Mouse (Mus musculus): ENCODE measurements at regions not wholly inside any gene's neighbourhood (a gene's known extent, or its start where the extent isn't known, plus 50 kb on each side); places are given as distances from the start of the nearest gene placed in this dataset.

GRCm38 (mm10) chr10:118749756-118750155 lies 120.3 kb downstream of the Dyrk2 start:
- Histone ChIP-seq H3K9me3 (ENCODE audit: control insufficient read depth, low read length) (no peaks in the 10 kb centered on the region), H3K36me3 (ENCODE audit: control insufficient read depth, insufficient read depth, low read length) (no peaks in the 10 kb centered on the region), H3K4me3 (ENCODE audit: low read depth, low read length) (no peak overlapping the region), H3K9ac (ENCODE audit: low read depth, low read length) (no peak overlapping the region), H3K4me1 (ENCODE audit: control insufficient read depth, insufficient read depth, low read length) (no peaks in the 10 kb centered on the region), H3K27me3 (replicated peaks; ENCODE audit: control insufficient read depth, insufficient read depth, low read length) (no peaks in the 10 kb centered on the region), H3K27ac (replicated peaks; ENCODE audit: low read depth, low read length) (no peak overlapping the region), H3K4me2 (ENCODE audit: low read depth, low read length) (no peak overlapping the region)
- ATAC-seq (ENCODE audit: low read depth) (no peak), DNase-seq (ENCODE audit: low spot score) (no peak)
- WGBS: 82% methylated on average over 6 of the region's 6 CpGs

DNA sequence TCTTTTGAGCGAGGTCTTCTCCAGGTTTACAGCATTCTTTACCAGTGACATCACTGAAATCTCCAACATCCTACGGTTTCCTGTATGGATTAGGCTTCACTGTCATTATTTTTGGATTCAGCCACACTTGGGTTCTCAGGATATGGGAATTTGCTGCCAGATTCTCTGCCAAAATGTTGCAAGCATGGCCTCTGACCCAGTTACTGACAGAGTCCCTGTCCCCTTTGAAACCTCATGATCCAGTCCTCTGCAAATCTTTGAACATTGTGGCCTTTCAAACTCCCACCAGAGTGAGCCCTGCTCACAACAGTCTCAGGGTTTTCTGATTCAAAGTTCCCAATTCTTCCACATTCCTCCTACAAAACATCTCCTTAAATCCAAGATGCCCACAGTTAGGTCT lies 118.9 kb downstream of the Dyrk2 start:
- no peak for DNase-seq (ENCODE audit: low spot score)
- H3K4me2 ChIP-seq (ENCODE audit: low read depth, low read length): no peak overlapping the region
- H3K27me3 ChIP-seq (replicated peaks; ENCODE audit: control insufficient read depth, insufficient read depth, low read length): no peaks in the 10 kb centered on the region
- H3K4me3 ChIP-seq (ENCODE audit: low read depth, low read length): no peak overlapping the region
- WGBS: 85% methylated on average over 2 of the region's 2 CpGs
- H3K27ac ChIP-seq (replicated peaks; ENCODE audit: low read depth, low read length): no peak overlapping the region
- no peaks in the 10 kb centered on the region for H3K36me3 ChIP-seq (ENCODE audit: control insufficient read depth, insufficient read depth, low read length)
- no peak overlapping the region for H3K9ac ChIP-seq (ENCODE audit: low read depth, low read length)
- H3K9me3 ChIP-seq (ENCODE audit: control insufficient read depth, low read length): no peaks in the 10 kb centered on the region
- H3K4me1 ChIP-seq (ENCODE audit: control insufficient read depth, insufficient read depth, low read length): no peaks in the 10 kb centered on the region
- no peak for ATAC-seq (ENCODE audit: low read depth)

DNA sequence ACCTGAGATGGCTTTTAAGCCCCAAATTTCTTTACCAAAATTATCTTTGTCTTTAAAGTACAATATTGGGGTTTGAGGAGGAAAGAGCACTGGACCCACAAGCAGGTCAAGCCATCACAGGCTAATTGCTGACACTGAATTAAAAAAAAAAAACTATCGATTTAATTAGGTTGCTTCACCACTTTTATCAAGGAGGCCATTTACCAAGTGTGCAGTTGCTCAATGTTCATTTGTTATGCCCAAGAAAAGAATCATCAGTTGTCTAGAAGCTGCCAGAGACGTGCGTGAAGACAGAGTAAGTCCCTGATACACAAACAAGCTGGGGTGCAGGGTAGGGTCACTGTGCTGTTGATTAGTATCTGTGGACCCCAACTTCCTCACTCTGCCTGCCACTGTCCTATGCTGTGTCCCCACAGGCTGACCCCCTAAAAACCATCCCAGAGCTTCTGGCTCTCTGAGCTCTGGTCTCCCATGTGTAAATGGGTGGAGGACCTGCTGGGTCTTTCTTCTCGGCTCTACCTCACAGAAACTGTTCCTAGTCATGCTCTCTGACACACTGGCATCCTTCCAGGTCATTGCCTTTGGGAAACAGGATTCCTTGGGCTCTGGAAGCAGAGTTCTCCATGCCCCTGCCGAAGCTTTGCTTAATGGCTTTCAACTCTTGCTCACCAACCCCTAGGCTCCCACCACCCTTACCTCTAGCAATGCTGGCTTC lies 116.8 kb downstream of the Dyrk2 start:
- Histone ChIP-seq H3K36me3 (ENCODE audit: control insufficient read depth, insufficient read depth, low read length) (no peaks in the 10 kb centered on the region), H3K27me3 (replicated peaks; ENCODE audit: control insufficient read depth, insufficient read depth, low read length) (no peaks in the 10 kb centered on the region), H3K4me2 (ENCODE audit: low read depth, low read length) (no peak overlapping the region), H3K4me1 (ENCODE audit: control insufficient read depth, insufficient read depth, low read length) (no peaks in the 10 kb centered on the region), H3K27ac (replicated peaks; ENCODE audit: low read depth, low read length) (no peak overlapping the region), H3K4me3 (ENCODE audit: low read depth, low read length) (no peak overlapping the region), H3K9ac (ENCODE audit: low read depth, low read length) (no peak overlapping the region), H3K9me3 (ENCODE audit: control insufficient read depth, low read length) (no peaks in the 10 kb centered on the region)
- 75% methylated on average over 5 of the region's 5 CpGs for WGBS
- DNase-seq (ENCODE audit: low spot score) (no peak), ATAC-seq (ENCODE audit: low read depth) (no peak)

DNA sequence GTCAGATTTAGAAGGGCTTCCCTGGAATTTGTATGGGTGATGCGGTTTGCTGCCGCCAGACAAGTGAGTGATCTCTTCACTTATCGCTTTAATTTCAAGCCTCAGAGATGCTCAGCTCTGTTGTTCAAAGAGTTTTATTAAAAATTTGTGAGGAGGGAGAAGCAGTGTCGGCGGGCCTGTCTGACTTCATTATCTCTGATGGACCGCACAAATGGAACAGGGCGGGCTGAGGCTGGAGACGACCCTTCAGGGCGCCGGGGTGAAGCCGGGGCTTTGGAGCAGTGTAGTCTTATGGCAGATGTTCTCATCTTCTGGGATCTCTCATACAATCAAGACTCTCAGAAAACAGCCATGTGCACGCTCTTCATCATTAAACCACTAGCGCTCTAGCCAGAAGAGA lies 115.2 kb downstream of the Dyrk2 start:
- no peaks in the 10 kb centered on the region for H3K9me3 ChIP-seq (ENCODE audit: control insufficient read depth, low read length)
- no peak overlapping the region for H3K27ac ChIP-seq (replicated peaks; ENCODE audit: low read depth, low read length)
- H3K36me3 ChIP-seq (ENCODE audit: control insufficient read depth, insufficient read depth, low read length): no peaks in the 10 kb centered on the region
- no peak overlapping the region for H3K9ac ChIP-seq (ENCODE audit: low read depth, low read length)
- no peak for ATAC-seq (ENCODE audit: low read depth)
- no peak for DNase-seq (ENCODE audit: low spot score)
- WGBS: 86% methylated on average over 13 of the region's 13 CpGs
- no peaks in the 10 kb centered on the region for H3K4me1 ChIP-seq (ENCODE audit: control insufficient read depth, insufficient read depth, low read length)
- H3K4me2 ChIP-seq (ENCODE audit: low read depth, low read length): no peak overlapping the region
- no peaks in the 10 kb centered on the region for H3K27me3 ChIP-seq (replicated peaks; ENCODE audit: control insufficient read depth, insufficient read depth, low read length)
- H3K4me3 ChIP-seq (ENCODE audit: low read depth, low read length): no peak overlapping the region

DNA sequence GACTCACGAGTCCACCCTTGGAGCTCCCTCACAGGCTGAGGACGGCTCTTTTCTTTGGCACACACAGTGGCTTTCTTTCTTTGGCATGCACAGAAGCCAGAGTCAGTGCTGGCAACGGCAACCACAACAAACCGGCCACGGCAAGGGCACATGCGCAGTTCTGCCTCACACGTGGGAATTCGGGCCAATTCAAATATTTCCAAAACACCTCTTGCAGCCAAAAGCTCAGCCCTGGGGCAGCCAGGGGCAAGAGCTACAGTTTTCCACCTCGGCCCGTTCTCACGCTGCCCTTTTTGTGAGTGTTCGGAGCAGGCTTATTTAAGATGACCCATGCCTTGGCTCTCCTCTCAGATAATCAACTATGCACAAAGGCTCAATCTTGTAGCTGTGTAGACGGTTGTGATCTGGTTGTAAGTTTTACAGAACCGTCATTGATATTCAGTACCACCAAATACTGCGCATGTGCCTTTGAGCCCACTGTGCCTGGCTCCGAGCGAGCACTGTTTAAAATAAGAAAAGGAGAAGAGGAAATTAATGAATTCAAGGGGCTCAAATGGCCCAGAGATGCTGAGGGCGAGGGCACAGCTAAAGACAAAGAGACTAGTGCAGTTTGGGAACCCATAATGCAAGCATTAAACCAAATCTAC lies 111.1 kb downstream of the Dyrk2 start:
- DNase-seq (ENCODE audit: low spot score) (peak; percentile 58), ATAC-seq (ENCODE audit: low read depth) (0 out of 2 replicates have a peak, but pooled peaks have one; percentile 53)
- Histone ChIP-seq H3K4me2 (ENCODE audit: low read depth, low read length) (no peak overlapping the region), H3K27me3 (replicated peaks; ENCODE audit: control insufficient read depth, insufficient read depth, low read length) (no peaks in the 10 kb centered on the region), H3K4me1 (ENCODE audit: control insufficient read depth, insufficient read depth, low read length) (no peaks in the 10 kb centered on the region), H3K9me3 (ENCODE audit: control insufficient read depth, low read length) (no peaks in the 10 kb centered on the region), H3K36me3 (ENCODE audit: control insufficient read depth, insufficient read depth, low read length) (no peaks in the 10 kb centered on the region), H3K27ac (replicated peaks; ENCODE audit: low read depth, low read length) (no peak overlapping the region), H3K4me3 (ENCODE audit: low read depth, low read length) (no peak overlapping the region), H3K9ac (ENCODE audit: low read depth, low read length) (no peak overlapping the region)
- 75% methylated on average over 18 of the region's 18 CpGs for WGBS

GRCm38 (mm10) chr10:118760441-118760840 lies 109.6 kb downstream of the Dyrk2 start:
- no peak overlapping the region for H3K27ac ChIP-seq (replicated peaks; ENCODE audit: low read depth, low read length)
- H3K9me3 ChIP-seq (ENCODE audit: control insufficient read depth, low read length): no peaks in the 10 kb centered on the region
- WGBS: 65% methylated on average over 8 of the region's 8 CpGs
- DNase-seq (ENCODE audit: low spot score) (no peak), ATAC-seq (ENCODE audit: low read depth) (no peak)
- no peaks in the 10 kb centered on the region for H3K4me1 ChIP-seq (ENCODE audit: control insufficient read depth, insufficient read depth, low read length)
- no peak overlapping the region for H3K4me3 ChIP-seq (ENCODE audit: low read depth, low read length)
- H3K4me2 ChIP-seq (ENCODE audit: low read depth, low read length): no peak overlapping the region
- no peaks in the 10 kb centered on the region for H3K27me3 ChIP-seq (replicated peaks; ENCODE audit: control insufficient read depth, insufficient read depth, low read length)
- H3K36me3 ChIP-seq (ENCODE audit: control insufficient read depth, insufficient read depth, low read length): no peaks in the 10 kb centered on the region
- no peak overlapping the region for H3K9ac ChIP-seq (ENCODE audit: low read depth, low read length)

- Histone ChIP-seq H3K36me3 (ENCODE audit: control insufficient read depth, insufficient read depth, low read length) (no peaks in the 10 kb centered on the region), H3K4me3 (ENCODE audit: low read depth, low read length) (no peak overlapping the region), H3K27me3 (replicated peaks; ENCODE audit: control insufficient read depth, insufficient read depth, low read length) (no peaks in the 10 kb centered on the region), H3K9me3 (ENCODE audit: control insufficient read depth, low read length) (no peaks in the 10 kb centered on the region), H3K4me1 (ENCODE audit: control insufficient read depth, insufficient read depth, low read length) (no peaks in the 10 kb centered on the region), H3K9ac (ENCODE audit: low read depth, low read length) (no peak overlapping the region), H3K4me2 (ENCODE audit: low read depth, low read length) (no peak overlapping the region), H3K27ac (replicated peaks; ENCODE audit: low read depth, low read length) (no peak overlapping the region)
- ATAC-seq (ENCODE audit: low read depth) (no peak), DNase-seq (ENCODE audit: low spot score) (peak; percentile 29)
- 73% methylated on average over 10 of the region's 10 CpGs for WGBS
These were observed 108.7 kb downstream of the Dyrk2 start for GRCm38 (mm10) chr10:118761101-118761868.

GRCm38 (mm10) chr10:118765051-118765450 lies 105.0 kb downstream of the Dyrk2 start:
- Histone ChIP-seq H3K9ac (ENCODE audit: low read depth, low read length) (no peak overlapping the region), H3K4me3 (ENCODE audit: low read depth, low read length) (no peak overlapping the region), H3K4me2 (ENCODE audit: low read depth, low read length) (no peak overlapping the region), H3K36me3 (ENCODE audit: control insufficient read depth, insufficient read depth, low read length) (no peaks in the 10 kb centered on the region), H3K27me3 (replicated peaks; ENCODE audit: control insufficient read depth, insufficient read depth, low read length) (no peaks in the 10 kb centered on the region), H3K27ac (replicated peaks; ENCODE audit: low read depth, low read length) (no peak overlapping the region), H3K9me3 (ENCODE audit: control insufficient read depth, low read length) (no peaks in the 10 kb centered on the region), H3K4me1 (ENCODE audit: control insufficient read depth, insufficient read depth, low read length) (no peaks in the 10 kb centered on the region)
- no peak for ATAC-seq (ENCODE audit: low read depth)
- no peak for DNase-seq (ENCODE audit: low spot score)
- 88% methylated on average over 9 of the region's 9 CpGs for WGBS

All from embryonic facial prominence, embryonic 14.5 days (tissue).